21 mouse cellular contexts compared by ENCODE assay signal in genomic region chr6:72330133-72330532, GRCm38 (mm10). TPM values are rescaled to one million over a fixed set of nuclear protein-coding genes. Genes with fewer than 3 reads are reported as not detected.
DNase-seq lines count a peak whose midpoint lies in the region; ATAC-seq lines count a peak whose summit lies in the region.
"Had no signal": no experiment of that assay in that cellular context is flagged by ENCODE, and none has a peak within 500 bp of the region (broad histone marks: within the 10 kb centered on the region; RNA-seq: fewer than 3 reads in every experiment).

No protein-coding gene starts in this region.

- H3K4me3 ChIP-seq in midbrain, embryonic 11.5 days (ENCODE audit: low read depth, low read length) = no peak overlapping the region
- H3K4me3 ChIP-seq in midbrain, embryonic 13.5 days (replicated peaks) = no peak overlapping the region
- no peak overlapping the region for H3K4me3 ChIP-seq in hindbrain, embryonic 11.5 days (ENCODE audit: low read depth, low read length)

- H3K27me3 ChIP-seq in midbrain, embryonic 11.5 days (ENCODE audit: control insufficient read depth, insufficient read depth, low read length) = no peaks in the 10 kb centered on the region
- H3K27me3 ChIP-seq in midbrain, embryonic 13.5 days = no peaks in the 10 kb centered on the region
- no peaks in the 10 kb centered on the region for H3K27me3 ChIP-seq in hindbrain, embryonic 11.5 days (ENCODE audit: control insufficient read depth, insufficient read depth, low read length)
- H3K27me3 ChIP-seq: CH12.LX, Patski had no signal

- no peaks in the 10 kb centered on the region for H3K4me1 ChIP-seq in midbrain, embryonic 11.5 days (ENCODE audit: control insufficient read depth, insufficient read depth, low read length)
- no peaks in the 10 kb centered on the region for H3K4me1 ChIP-seq in midbrain, embryonic 13.5 days (replicated peaks)
- no peaks in the 10 kb centered on the region for H3K4me1 ChIP-seq in hindbrain, embryonic 11.5 days (replicated peaks; ENCODE audit: control insufficient read depth, insufficient read depth, low read length)

- 93% methylated on average over 4 of the region's 4 CpGs for WGBS in midbrain, embryonic 11.5 days
- whole genome bisulfite sequencing in midbrain, embryonic 13.5 days = 90% methylated on average over 4 of the region's 4 CpGs
- 90% methylated on average over 4 of the region's 4 CpGs for WGBS in hindbrain, embryonic 11.5 days

- no peaks in the 10 kb centered on the region for H3K9me3 ChIP-seq in midbrain, embryonic 11.5 days (ENCODE audit: control insufficient read depth, low read length)
- no peaks in the 10 kb centered on the region for H3K9me3 ChIP-seq in midbrain, embryonic 13.5 days
- H3K9me3 ChIP-seq in hindbrain, embryonic 11.5 days (ENCODE audit: control insufficient read depth, low read length) = no peaks in the 10 kb centered on the region
- H3K9me3 ChIP-seq: G1E had no signal

- no peak overlapping the region for H3K27ac ChIP-seq in midbrain, embryonic 11.5 days (ENCODE audit: low read depth, low read length)
- no peak overlapping the region for H3K27ac ChIP-seq in midbrain, embryonic 13.5 days
- no peak overlapping the region for H3K27ac ChIP-seq in hindbrain, embryonic 11.5 days (ENCODE audit: low read depth, low read length)

- ATAC-seq in midbrain, embryonic 11.5 days (ENCODE audit: low FRiP score) = no peak
- ATAC-seq in midbrain, embryonic 13.5 days = no peak
- ATAC-seq in hindbrain, embryonic 11.5 days (ENCODE audit: low FRiP score) = no peak
- ATAC-seq: activated CD4-positive, CD25-positive, alpha-beta regulatory T cell, adult 4 months; CD4-positive, CD25-positive, alpha-beta regulatory T cell, adult 4 months; Patski had no signal

- peaks cover 13% of the 10 kb centered on the region; the same call in 1 of the 2 replicates for H3K36me3 ChIP-seq in midbrain, embryonic 11.5 days (ENCODE audit: control insufficient read depth, insufficient read depth, low read length)
- peaks cover 94% of the 10 kb centered on the region for H3K36me3 ChIP-seq in midbrain, embryonic 13.5 days
- H3K36me3 ChIP-seq in hindbrain, embryonic 11.5 days (ENCODE audit: control insufficient read depth, insufficient read depth, low read length) = peaks cover 6% of the 10 kb centered on the region; the same call in 1 of the 2 replicates

- H3K4me2 ChIP-seq in midbrain, embryonic 11.5 days = no peak overlapping the region
- no peak overlapping the region for H3K4me2 ChIP-seq in midbrain, embryonic 13.5 days (replicated peaks)
- no peak overlapping the region for H3K4me2 ChIP-seq in hindbrain, embryonic 11.5 days (replicated peaks; ENCODE audit: low read depth, low read length)

- peak; percentile 51 for DNase-seq in midbrain, embryonic 11.5 days (ENCODE audit: low spot score, missing footprints)
- DNase-seq in 416B (ENCODE audit: low read depth) = peak; percentile 65
- no peak for DNase-seq in hindbrain, embryonic 11.5 days (ENCODE audit: low spot score)
- DNase-seq: adrenal gland, adult 2 months; adrenal gland, adult 8-10 months; adrenal gland, postnatal 10 days; adrenal gland, postnatal 14 days; adrenal gland, postnatal 25 days; adrenal gland, postnatal 36 days; B cell, adult 2 months; cerebellum, adult 11 months; cerebellum, adult 11-12 months; cerebellum, adult 18-20 months; cerebellum, adult 2 months had no signal

- H3K9ac ChIP-seq in midbrain, embryonic 11.5 days (ENCODE audit: low read length) = no peak overlapping the region
- no peak overlapping the region for H3K9ac ChIP-seq in midbrain, embryonic 13.5 days (replicated peaks)
- H3K9ac ChIP-seq in hindbrain, embryonic 11.5 days (ENCODE audit: low read depth, low read length) = no peak overlapping the region

RNA-seq across cellular contexts. Expression of gene Usp39, which starts 14.9 kb away (rescaled TPM):
- 114 and 116 TPM in 2 replicates for polyA plus RNA-seq in midbrain, embryonic 11.5 days (2014; fragmentation: Nextera tagmentation; extraction: Ambion mirVana)
- 51.5 and 53.4 TPM in 2 replicates for polyA plus RNA-seq in midbrain, embryonic 13.5 days (2015; fragmentation: Nextera tagmentation; extraction: Ambion mirVana)
- 102 and 113 TPM in 2 replicates for polyA plus RNA-seq in hindbrain, embryonic 11.5 days (2014; fragmentation: Nextera tagmentation; extraction: Ambion mirVana)

RNA-seq across cellular contexts. Expression of gene 0610030E20Rik, which starts 17.0 kb away (rescaled TPM):
- 15.6 and 16.1 TPM in 2 replicates for polyA plus RNA-seq in midbrain, embryonic 11.5 days (2014; fragmentation: Nextera tagmentation; extraction: Ambion mirVana)
- 21.7 and 23.9 TPM in 2 replicates for polyA plus RNA-seq in midbrain, embryonic 13.5 days (2015; fragmentation: Nextera tagmentation; extraction: Ambion mirVana)
- 17.6 and 28.4 TPM in 2 replicates for polyA plus RNA-seq in hindbrain, embryonic 11.5 days (2014; fragmentation: Nextera tagmentation; extraction: Ambion mirVana)

RNA-seq across cellular contexts. Expression of gene Tmem150a, which starts 25.1 kb away (rescaled TPM):
- 6.2 and 6.5 TPM in 2 replicates for polyA plus RNA-seq in midbrain, embryonic 11.5 days (2014; fragmentation: Nextera tagmentation; extraction: Ambion mirVana)
- 10.3 and 11.5 TPM in 2 replicates for polyA plus RNA-seq in midbrain, embryonic 13.5 days (2015; fragmentation: Nextera tagmentation; extraction: Ambion mirVana)
- polyA plus RNA-seq in hindbrain, embryonic 11.5 days (2014; fragmentation: Nextera tagmentation; extraction: Ambion mirVana) = 7.0 and 9.2 TPM in 2 replicates

RNA-seq across cellular contexts. Expression of gene Sftpb, which starts 25.7 kb away (rescaled TPM):
- not detected in 2 replicates for polyA plus RNA-seq in midbrain, embryonic 11.5 days (2014; fragmentation: Nextera tagmentation; extraction: Ambion mirVana)
- polyA plus RNA-seq in midbrain, embryonic 13.5 days (2015; fragmentation: Nextera tagmentation; extraction: Ambion mirVana) = not detected in 2 replicates
- not detected in 2 replicates for polyA plus RNA-seq in hindbrain, embryonic 11.5 days (2014; fragmentation: Nextera tagmentation; extraction: Ambion mirVana)
- polyA plus RNA-seq: activated CD4-positive, CD25-positive, alpha-beta regulatory T cell, adult 4 months; C2C12; CD4-positive, CD25-positive, alpha-beta regulatory T cell, adult 4 months; cerebellum, adult 2 months; G1E had no signal

RNA-seq across cellular contexts. Expression of gene Rnf181, which starts 36.6 kb away (rescaled TPM):
- 102 TPM in 2 replicates for polyA plus RNA-seq in midbrain, embryonic 11.5 days (2014; fragmentation: Nextera tagmentation; extraction: Ambion mirVana)
- 127 and 132 TPM in 2 replicates for polyA plus RNA-seq in midbrain, embryonic 13.5 days (2015; fragmentation: Nextera tagmentation; extraction: Ambion mirVana)
- polyA plus RNA-seq in hindbrain, embryonic 11.5 days (2014; fragmentation: Nextera tagmentation; extraction: Ambion mirVana) = 106 and 111 TPM in 2 replicates
